Mouse (Mus musculus) layer of hippocampus, postnatal 10 days (tissue): ENCODE results near the gene Ankrd26. TPM values are rescaled to one million over a fixed set of nuclear protein-coding genes. Genes with fewer than 3 reads are reported as not detected.
"Not testable (repeated sequence)": the region's sequence is repeated elsewhere in the genome, so short reads cannot be mapped to it uniquely, and the experiment has no call there.

Source experiments
- DNase-seq, 2 experiments: peaks; one replicate each; pipeline ENCODE4 v3.0.0; 2021; ENCODE audit warnings: low spot score in 2 of 2
- long read RNA-seq: library from polyadenylated mRNA; stranded (forward); transcript quantifications from one replicate; pipeline ENCODE4 v2.0.0, GENCODE M21; 2023
- total RNA-seq, 2 experiments: library from RNA; stranded (reverse); gene quantifications; 2 replicates each; pipeline ENCODE4 v1.2.3; 2021

Gene Ankrd26
- total RNA-seq = 1 to 10 TPM; 6.6 to 8.8 TPM
- long read RNA-seq, full-length matches to known transcripts = 1 of 3 reads
- long read RNA-seq, partial matches to known transcripts = 1 of 3 reads
- long read RNA-seq, other reads (novel, unspliced or antisense) = 1 of 3 reads

DNA sequence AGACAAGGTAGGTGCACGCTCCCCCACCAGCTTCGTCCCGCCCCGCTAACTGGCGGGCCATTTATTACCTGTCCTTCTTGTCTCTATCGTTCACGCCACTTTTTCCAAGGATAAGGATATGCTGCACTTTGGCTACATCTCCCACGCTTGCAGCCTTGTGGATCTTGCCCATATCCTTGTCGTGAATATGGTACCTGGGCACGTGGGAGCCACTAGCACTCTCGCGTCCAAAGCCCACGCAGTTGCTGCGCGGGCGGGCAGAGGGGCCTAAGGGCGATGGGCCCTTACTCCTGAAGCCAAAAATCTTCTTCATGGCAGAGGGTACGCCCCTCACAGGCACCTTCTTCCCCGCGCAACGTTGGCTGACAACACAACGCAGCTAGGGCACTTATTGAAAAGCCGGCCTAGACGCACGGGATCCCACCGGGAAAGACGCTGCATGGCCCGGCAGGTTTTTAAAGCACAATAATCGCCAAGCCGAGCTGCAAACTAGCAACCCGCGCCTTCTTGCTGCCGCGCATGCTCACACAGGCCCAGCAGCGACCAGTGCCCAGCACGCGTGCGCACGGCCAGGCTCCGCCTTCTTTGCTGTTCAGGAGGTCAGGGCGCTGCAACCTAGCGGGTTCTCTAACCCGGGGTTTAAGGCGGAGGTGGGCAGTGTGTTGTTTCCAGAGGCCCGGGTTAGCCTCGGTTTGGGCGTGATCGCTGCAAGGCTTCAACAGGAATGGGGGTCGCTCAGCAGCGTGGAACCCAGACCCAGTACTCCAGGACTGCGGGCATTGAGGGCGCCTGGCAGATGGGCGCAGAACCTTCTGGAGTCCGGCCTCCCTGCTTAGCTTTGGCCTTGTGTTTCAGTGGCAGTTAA lies at the start of gene Ankrd26:
Gene Ankrd26, minus strand, starts transcription at position 482 of the 865 bp plus-strand sequence.
- DNase-seq = peak; percentile 87 to 92

DNA sequence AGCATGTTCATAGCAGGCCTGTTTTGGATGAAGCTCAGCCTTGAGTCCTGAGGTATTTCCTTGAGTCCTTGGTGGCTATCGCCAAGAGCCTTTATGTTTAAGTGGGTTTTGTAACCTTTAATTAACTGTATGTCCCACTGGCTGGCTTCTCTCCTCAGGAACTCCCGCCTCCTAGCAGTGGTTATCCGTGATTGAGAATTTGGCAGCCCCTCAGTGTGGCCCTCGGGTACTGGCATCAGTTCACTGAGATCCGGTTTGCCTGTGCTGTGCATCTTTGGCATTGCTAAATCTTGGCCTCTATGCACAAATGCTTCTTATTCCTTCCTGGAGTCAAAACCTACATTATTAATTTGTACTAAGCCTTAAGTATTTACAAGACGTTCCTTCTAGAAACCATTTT lies 46.9 kb upstream of the Ankrd26 start:
- DNase-seq = no peak

GRCm38 (mm10) chr6:118605974-118606373 lies 43.9 kb upstream of the Ankrd26 start:
- DNase-seq = no peak

DNA sequence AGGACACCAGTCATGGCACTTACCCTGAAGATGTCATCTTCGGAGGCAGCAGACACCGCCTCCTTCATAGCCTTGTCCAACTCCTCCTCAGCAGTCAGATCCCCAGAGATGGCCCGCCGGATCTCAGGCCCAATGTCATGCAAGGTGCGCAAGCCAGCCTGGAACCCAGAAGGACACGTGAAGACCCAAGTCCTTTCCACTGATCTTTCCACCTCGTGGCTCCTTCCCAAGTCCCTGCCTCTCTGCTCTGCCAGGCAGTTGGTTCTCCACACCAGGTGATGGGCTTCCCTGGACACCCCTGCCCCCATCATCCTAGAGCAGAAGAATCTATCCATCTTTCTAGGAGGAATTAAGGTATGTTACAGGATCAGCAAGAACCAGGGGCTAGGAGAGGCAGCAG lies 41.8 kb upstream of the Ankrd26 start:
- no peak for DNase-seq

DNA sequence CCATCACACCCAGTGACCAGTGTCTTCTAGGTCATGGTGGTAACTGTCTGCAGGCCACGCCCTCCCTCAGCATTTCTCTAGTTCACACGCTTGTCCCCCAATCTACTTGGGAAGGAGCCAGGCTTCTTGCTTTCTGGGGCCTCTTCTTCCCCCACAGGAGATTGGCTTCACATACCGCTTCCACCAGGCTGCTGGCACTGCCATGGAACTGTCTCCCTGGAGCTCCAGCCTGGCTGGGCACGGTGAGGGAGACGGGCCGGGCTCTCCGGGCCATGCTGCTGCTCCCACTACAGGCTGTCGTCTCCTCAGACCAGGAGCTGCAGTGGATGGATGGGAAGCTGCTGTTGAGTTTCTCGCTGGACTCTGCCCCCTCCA lies 33.6 kb upstream of the Ankrd26 start:
- no peak for DNase-seq

- DNase-seq = no peak
These were observed 33.0 kb upstream of the Ankrd26 start for GRCm38 (mm10) chr6:118594833-118595680.

DNA sequence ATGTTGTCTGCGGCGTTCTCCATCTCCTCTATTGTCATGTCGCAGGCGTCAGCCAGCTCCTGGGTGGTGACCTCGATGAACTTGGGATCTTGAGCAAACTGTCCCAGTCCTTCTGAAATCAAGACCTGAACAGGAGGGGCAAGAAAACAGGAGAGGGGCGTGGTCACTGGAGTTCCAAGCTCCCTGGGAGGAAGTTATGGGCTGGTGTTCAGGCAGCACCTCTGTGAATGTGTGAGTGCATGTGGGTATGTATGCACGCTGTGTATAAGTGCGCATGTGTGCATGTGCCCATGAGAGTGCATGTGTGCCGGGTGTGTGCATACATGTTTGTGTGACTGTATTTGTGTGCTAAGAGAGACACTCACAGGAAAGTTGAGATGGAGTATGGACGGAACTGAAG lies 32.0 kb upstream of the Ankrd26 start:
- no peak for DNase-seq

- DNase-seq = no peak
These were observed 31.5 kb upstream of the Ankrd26 start for GRCm38 (mm10) chr6:118593377-118594061.

DNA sequence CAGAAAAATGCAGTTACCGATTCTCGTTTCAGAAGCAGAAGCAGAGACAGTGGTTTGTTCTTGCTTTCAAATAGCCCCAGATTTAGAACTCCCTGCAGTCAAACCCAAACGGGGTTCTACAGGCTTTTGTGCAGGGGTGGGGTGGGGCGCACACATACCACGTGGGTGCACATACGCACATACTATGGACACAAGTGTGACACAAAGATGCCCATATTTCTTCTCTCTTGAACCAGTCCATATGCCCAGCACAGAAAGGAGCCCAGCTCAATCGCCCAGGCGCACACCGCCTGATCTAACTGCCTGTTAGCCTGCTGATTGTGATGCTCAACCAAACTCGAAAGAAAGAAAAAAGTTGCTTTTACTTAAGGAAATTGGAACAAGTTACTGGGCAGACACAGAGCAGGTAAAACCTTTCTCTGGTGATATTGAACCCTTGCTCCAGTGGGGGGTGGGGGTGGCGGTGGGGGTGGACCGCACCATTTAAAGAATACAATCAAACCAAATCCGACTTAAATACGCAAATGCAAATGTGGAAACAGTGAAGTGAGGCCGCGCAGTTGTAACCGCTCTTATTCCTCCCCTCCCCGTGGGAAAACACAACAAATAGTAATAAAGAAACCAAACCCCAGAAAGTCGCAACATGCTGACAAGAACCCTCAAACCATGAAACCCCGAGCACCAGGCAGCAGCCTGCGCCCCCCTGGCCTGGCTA lies 30.8 kb upstream of the Ankrd26 start:
- no peak for DNase-seq

DNA sequence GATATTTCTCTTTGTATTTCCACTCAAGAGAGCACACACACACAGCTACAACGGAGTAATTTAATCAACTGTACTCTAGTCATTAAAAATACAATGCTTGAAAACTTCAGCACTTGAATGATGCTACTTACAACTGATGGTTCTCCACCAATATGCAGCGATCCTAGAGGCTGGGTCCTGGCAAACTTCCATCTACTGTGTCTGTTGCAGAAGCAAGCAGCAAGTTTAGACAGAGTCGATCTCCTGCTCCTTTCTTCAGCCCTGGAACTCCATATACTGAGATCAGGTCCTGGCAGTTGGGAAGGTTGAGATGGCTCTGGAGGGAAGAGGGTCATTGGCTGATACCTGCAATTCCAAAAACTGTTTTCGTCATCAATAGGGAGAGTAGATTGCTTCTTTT lies 16.7 kb upstream of the Ankrd26 start:
- DNase-seq = not testable (repeated sequence)

- no peak for DNase-seq
These were observed 12.3 kb upstream of the Ankrd26 start for GRCm38 (mm10) chr6:118574351-118574750.

GRCm38 (mm10) chr6:118567816-118568215 lies 5.8 kb upstream of the Ankrd26 start:
- no peak for DNase-seq

DNA sequence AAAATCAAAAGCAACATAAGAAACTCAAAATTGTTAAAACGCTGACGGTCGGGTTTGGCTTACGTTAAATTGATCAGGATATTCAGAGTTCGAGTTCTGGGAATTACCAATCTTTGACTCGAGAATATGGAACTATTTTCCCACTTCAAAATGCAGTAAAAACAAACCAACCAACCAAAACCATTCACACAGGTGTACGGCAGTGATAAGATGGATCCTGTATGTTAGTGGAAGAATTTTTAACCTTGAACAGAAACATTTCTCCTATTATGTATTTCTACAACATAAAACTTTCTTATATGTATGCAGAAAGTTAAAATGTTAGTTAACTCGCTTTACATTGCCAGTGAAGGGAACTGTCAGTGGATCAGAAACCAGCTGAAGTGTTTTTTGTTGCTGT lies 801 bp downstream of the Ankrd26 start:
- no peak for DNase-seq

GRCm38 (mm10) chr6:118538627-118539026 lies 23.4 kb downstream of the Ankrd26 start:
- no peak for DNase-seq

DNA sequence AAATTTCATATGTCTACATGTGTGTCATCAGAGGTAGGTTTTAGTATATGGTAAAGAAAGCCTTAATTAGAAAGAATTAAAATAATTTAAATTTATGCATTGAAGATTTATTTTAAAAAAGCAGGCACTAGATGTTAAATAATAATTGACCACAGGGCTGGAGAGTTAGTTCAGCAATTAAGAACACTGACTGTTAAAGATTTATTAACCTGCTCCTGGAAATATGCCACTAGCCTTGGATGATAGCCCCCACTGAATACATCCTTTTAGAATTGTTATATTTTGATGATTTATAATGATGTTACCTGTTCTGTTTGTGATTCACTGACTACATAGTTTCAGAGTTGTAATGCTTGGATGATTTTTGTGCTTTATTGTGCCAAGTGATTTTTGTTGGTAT lies 24.8 kb downstream of the Ankrd26 start:
- not testable (repeated sequence) for DNase-seq

DNA sequence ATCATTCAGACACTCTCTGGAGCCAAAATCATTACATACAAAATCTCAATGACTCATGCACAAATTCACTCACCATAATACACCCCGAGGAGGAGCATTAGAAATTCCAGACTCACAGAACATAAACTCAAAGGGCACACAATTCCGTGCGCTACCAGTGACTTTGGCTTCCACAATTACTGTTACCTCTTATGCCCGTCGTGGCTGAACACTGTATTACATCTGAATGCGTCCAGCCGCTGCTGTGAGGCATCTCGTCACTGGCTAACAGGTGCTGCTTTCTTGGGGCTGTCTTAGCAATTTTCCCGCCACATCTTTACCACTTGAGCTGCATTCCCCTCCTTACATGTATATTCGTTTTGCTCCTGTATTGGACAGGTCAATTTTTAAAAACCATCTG lies 26.7 kb downstream of the Ankrd26 start:
- no peak for DNase-seq

- no peak for DNase-seq
These were observed 28.6 kb downstream of the Ankrd26 start for GRCm38 (mm10) chr6:118533381-118533780.

DNA sequence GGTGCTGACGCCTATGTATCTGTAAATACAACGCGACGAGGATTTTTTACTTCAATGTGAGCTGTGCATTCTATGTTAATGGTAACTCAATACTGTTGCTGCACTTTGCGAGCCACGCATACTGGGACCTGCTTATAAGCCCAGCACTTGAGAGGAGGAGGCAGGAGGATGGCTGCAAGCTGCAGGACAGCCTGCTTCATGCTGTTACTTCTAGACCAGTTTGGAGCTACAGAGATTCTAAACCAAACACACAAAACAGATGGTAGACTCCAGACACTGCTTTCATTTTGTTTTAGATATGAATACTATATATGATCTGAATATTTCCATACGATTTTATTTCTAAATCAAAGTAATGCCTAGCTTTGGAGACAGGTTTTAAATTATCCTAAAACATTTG lies 41.4 kb downstream of the Ankrd26 start:
- no peak for DNase-seq

- DNase-seq = no peak
These were observed 48.6 kb downstream of the Ankrd26 start for GRCm38 (mm10) chr6:118513335-118514012.

- DNase-seq = no peak
These were observed 63.0 kb downstream of the Ankrd26 start for GRCm38 (mm10) chr6:118499010-118499409.
